9 mouse cellular contexts compared by ENCODE assay signal in the genomic region with DNA sequence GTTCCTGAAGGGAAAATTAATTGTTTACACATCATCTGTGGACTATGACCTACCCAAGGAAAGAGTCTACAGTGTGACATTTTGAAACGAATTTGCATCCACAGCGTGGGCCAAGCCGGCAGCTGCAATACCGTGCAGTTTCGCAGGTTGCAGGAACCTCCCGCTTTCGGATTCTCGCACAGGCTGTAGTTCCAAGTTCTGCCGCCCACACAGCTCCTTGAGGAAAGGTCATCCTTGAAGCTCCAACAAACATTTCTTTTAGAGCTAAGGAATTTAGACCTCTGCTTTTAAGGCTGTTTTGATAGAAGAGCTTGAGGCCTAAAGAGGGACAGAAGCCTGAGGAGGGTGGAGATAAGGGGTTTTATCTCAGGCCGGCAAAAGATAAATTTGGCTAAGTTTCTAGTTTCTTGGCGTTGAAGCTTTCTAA.
DNase-seq lines count a peak whose midpoint lies in the region; ATAC-seq and TF ChIP-seq lines count a peak whose summit lies in the region.
"Had no signal": no experiment of that assay in that cellular context is flagged by ENCODE, and none has a peak within 500 bp of the region (broad histone marks: within the 10 kb centered on the region; RNA-seq: fewer than 3 reads in every experiment).

No protein-coding gene starts in this region.

- no peak overlapping the region for H3K4me2 ChIP-seq in heart, embryonic 11.5 days
- H3K4me2 ChIP-seq in kidney, embryonic 16.5 days (replicated peaks; ENCODE audit: low read depth, low read length), result no peak overlapping the region
- H3K4me2 ChIP-seq in forebrain, embryonic 14.5 days (ENCODE audit: low read length), result no peak overlapping the region
- H3K4me2 ChIP-seq: embryonic facial prominence, embryonic 15.5 days had no signal

- no peak for TF ChIP-seq POLR2A in MEL (IDR thresholded peaks at IDR 0.05; ENCODE audit: control insufficient read depth in 1 of 2, insufficient read depth in 1 of 2, low read depth in 1 of 2, low read length in 2 of 2, poor library complexity in 1 of 2)
- TF ChIP-seq POLR2A in olfactory bulb, adult 2 months (IDR thresholded peaks at IDR 0.05; ENCODE audit: insufficient read depth, low read depth, low read length), result no peak

- TF ChIP-seq EP300 in MEL (IDR thresholded peaks at IDR 0.05; ENCODE audit: low read depth in 1 of 2, low read length in 2 of 2), result peak; percentile 66 to 83

- no peaks in the 10 kb centered on the region for H3K79me2 ChIP-seq in MEL (ENCODE audit: control insufficient read depth, insufficient read depth, low read length, poor library complexity)

- no peaks in the 10 kb centered on the region for H3K9me3 ChIP-seq in heart, embryonic 11.5 days (replicated peaks; ENCODE audit: control insufficient read depth, low read length)
- H3K9me3 ChIP-seq in MEL (replicated peaks; ENCODE audit: insufficient read depth, low read length), result no peaks in the 10 kb centered on the region
- H3K9me3 ChIP-seq in kidney, embryonic 16.5 days (ENCODE audit: low read length), result no peaks in the 10 kb centered on the region
- H3K9me3 ChIP-seq in forebrain, embryonic 14.5 days (replicated peaks; ENCODE audit: control insufficient read depth, low read length), result no peaks in the 10 kb centered on the region
- H3K9me3 ChIP-seq: embryonic facial prominence, embryonic 15.5 days had no signal

- no peak for DNase-seq in heart, adult 9 months (ENCODE audit: low spot score in 2 of 2)
- peak; percentile 55 for DNase-seq in MEL (ENCODE audit: low read depth, low spot score)
- DNase-seq in forebrain, embryonic 14.5 days (ENCODE audit: low spot score), result no peak
- no peak for DNase-seq in gastrocnemius, postnatal 25 days
- DNase-seq in adrenal gland, postnatal 25 days, result no peak

- TF ChIP-seq CTCF in MEL (IDR thresholded peaks at IDR 0.05 in 2 of 3, conservative IDR thresholded peaks at IDR 0.05 in 1 of 3; ENCODE audit: control insufficient read depth in 1 of 3, insufficient read depth in 1 of 3, low read depth in 2 of 3, low read length in 3 of 3, poor library complexity in 1 of 3, severe bottlenecking in 1 of 3), result no peak
- no peak for TF ChIP-seq CTCF in olfactory bulb, adult 2 months (IDR thresholded peaks at IDR 0.05; ENCODE audit: insufficient read depth, low read depth, low read length)

- TF ChIP-seq RAD21 in MEL (IDR thresholded peaks at IDR 0.05; ENCODE audit: low read depth, low read length), result no peak

- no peak overlapping the region for H3K9ac ChIP-seq in heart, embryonic 11.5 days (ENCODE audit: low read depth, low read length)
- 0 out of 2 replicates have a peak overlapping the region, but pooled peaks have one; percentile 28 for H3K9ac ChIP-seq in MEL (ENCODE audit: control insufficient read depth, low read depth, low read length, poor library complexity, severe bottlenecking)
- 0 out of 2 replicates have a peak overlapping the region, but pooled peaks have one; percentile 16 for H3K9ac ChIP-seq in kidney, embryonic 16.5 days (replicated peaks; ENCODE audit: low read length)
- H3K9ac ChIP-seq in forebrain, embryonic 14.5 days (ENCODE audit: low read length), result no peak overlapping the region
- H3K9ac ChIP-seq: embryonic facial prominence, embryonic 15.5 days had no signal

- H3K27ac ChIP-seq in heart, embryonic 11.5 days (ENCODE audit: low read depth, low read length), result 0 out of 2 replicates have a peak overlapping the region, but pooled peaks have one; percentile 10
- H3K27ac ChIP-seq in MEL (ENCODE audit: control insufficient read depth, low read depth, low read length), result no peak overlapping the region
- H3K27ac ChIP-seq in kidney, embryonic 16.5 days (ENCODE audit: low read length), result peak overlapping the region; percentile 63
- 0 out of 2 replicates have a peak overlapping the region, but pooled peaks have one; percentile 28 for H3K27ac ChIP-seq in olfactory bulb, adult 2 months (ENCODE audit: insufficient read depth, low read depth, low read length)
- no peak overlapping the region for H3K27ac ChIP-seq in forebrain, embryonic 14.5 days (ENCODE audit: low read depth, low read length)
- H3K27ac ChIP-seq: embryonic facial prominence, embryonic 15.5 days had no signal

- no peak for ATAC-seq in heart, embryonic 11.5 days (replicated peaks; ENCODE audit: insufficient number of reproducible peaks, low FRiP score, low TSS enrichment)
- ATAC-seq in kidney, embryonic 16.5 days (ENCODE audit: low FRiP score, low TSS enrichment), result peak; percentile 39; the same call in 1 of the 2 replicates
- ATAC-seq in forebrain, embryonic 14.5 days, result no peak

- H3K4me3 ChIP-seq in heart, embryonic 11.5 days (ENCODE audit: low read depth, low read length), result no peak overlapping the region
- no peak overlapping the region for H3K4me3 ChIP-seq in MEL (ENCODE audit: control insufficient read depth in 1 of 2, insufficient read depth in 1 of 2, low read depth in 2 of 2, low read length in 2 of 2)
- H3K4me3 ChIP-seq in kidney, embryonic 16.5 days (ENCODE audit: low read length), result no peak overlapping the region
- H3K4me3 ChIP-seq in olfactory bulb, adult 2 months (ENCODE audit: insufficient read depth, low read depth, low read length), result no peak overlapping the region
- no peak overlapping the region for H3K4me3 ChIP-seq in forebrain, embryonic 14.5 days (ENCODE audit: low read depth, low read length)
- H3K4me3 ChIP-seq: embryonic facial prominence, embryonic 15.5 days had no signal

- H3K4me1 ChIP-seq in heart, embryonic 11.5 days (ENCODE audit: control insufficient read depth, insufficient read depth, low read length), result peaks cover 5% of the 10 kb centered on the region; the same call in 1 of the 2 replicates
- H3K4me1 ChIP-seq in MEL (ENCODE audit: control insufficient read depth in 1 of 2, insufficient read depth in 2 of 2, low read length in 2 of 2), result peaks cover 0 to 13% of the 10 kb centered on the region in 2 experiments; a peak in 3 of 4 replicates
- H3K4me1 ChIP-seq in kidney, embryonic 16.5 days (ENCODE audit: insufficient read depth, low read length), result peaks cover 12% of the 10 kb centered on the region
- H3K4me1 ChIP-seq in olfactory bulb, adult 2 months (ENCODE audit: control insufficient read depth, insufficient read depth, low read length), result peaks cover 3% of the 10 kb centered on the region; the same call in 1 of the 2 replicates
- H3K4me1 ChIP-seq in forebrain, embryonic 14.5 days (ENCODE audit: control insufficient read depth, insufficient read depth, low read length), result no peaks in the 10 kb centered on the region
- H3K4me1 ChIP-seq: embryonic facial prominence, embryonic 15.5 days had no signal

- H3K36me3 ChIP-seq in heart, embryonic 11.5 days (ENCODE audit: control insufficient read depth, insufficient read depth, low read length), result no peaks in the 10 kb centered on the region
- H3K36me3 ChIP-seq in MEL (ENCODE audit: control insufficient read depth in 1 of 2, insufficient read depth in 2 of 2, low read length in 2 of 2), result peaks cover 0 to 7% of the 10 kb centered on the region in 2 experiments; a peak in 2 of 4 replicates
- H3K36me3 ChIP-seq in kidney, embryonic 16.5 days (ENCODE audit: insufficient read depth, low read length), result no peaks in the 10 kb centered on the region
- H3K36me3 ChIP-seq in forebrain, embryonic 14.5 days (ENCODE audit: control insufficient read depth, insufficient read depth, low read length), result no peaks in the 10 kb centered on the region
- H3K36me3 ChIP-seq: embryonic facial prominence, embryonic 15.5 days had no signal

- whole genome bisulfite sequencing in heart, embryonic 11.5 days (ENCODE audit: insufficient replicate concordance), result 40% methylated on average over 11 of the region's 11 CpGs
- 50% methylated on average over 11 of the region's 11 CpGs for WGBS in kidney, embryonic 16.5 days
- WGBS in olfactory bulb, adult 2 months, result 70% methylated on average over 11 of the region's 11 CpGs
- 89% methylated on average over 11 of the region's 11 CpGs for WGBS in forebrain, embryonic 14.5 days

- H3K27me3 ChIP-seq in heart, embryonic 11.5 days (ENCODE audit: control insufficient read depth, insufficient read depth, low read length), result no peaks in the 10 kb centered on the region
- no peaks in the 10 kb centered on the region for H3K27me3 ChIP-seq in MEL (ENCODE audit: control insufficient read depth in 1 of 2, insufficient read depth in 2 of 2, low read length in 2 of 2)
- no peaks in the 10 kb centered on the region for H3K27me3 ChIP-seq in kidney, embryonic 16.5 days (ENCODE audit: insufficient read depth, low read length)
- no peaks in the 10 kb centered on the region for H3K27me3 ChIP-seq in forebrain, embryonic 14.5 days (replicated peaks; ENCODE audit: control insufficient read depth, insufficient read depth, low read length)
- H3K27me3 ChIP-seq: embryonic facial prominence, embryonic 15.5 days had no signal

TF ChIP-seq in MEL, 35 proteins besides CTCF, POLR2A, EP300 and RAD21:
- TF ChIP-seq USF2 (IDR thresholded peaks at IDR 0.05; ENCODE audit: borderline replicate concordance in 1 of 2, insufficient read depth in 1 of 2, low read depth in 1 of 2, low read length in 2 of 2), result no peak
- TF ChIP-seq JUND (IDR thresholded peaks at IDR 0.05; ENCODE audit: low read depth, low read length), result no peak
- TF ChIP-seq RCOR1 (IDR thresholded peaks at IDR 0.05; ENCODE audit: low read depth, low read length), result 0 out of 2 replicates have a peak, but pooled peaks have one; percentile 45
- peak; percentile 76 for TF ChIP-seq TCF12 (IDR thresholded peaks at IDR 0.05; ENCODE audit: low read depth, low read length)
- no peak for TF ChIP-seq TAL1 (IDR thresholded peaks at IDR 0.05; ENCODE audit: low read length)
- peak; percentile 95 for TF ChIP-seq GATA1 (IDR thresholded peaks at IDR 0.05; ENCODE audit: low read depth, low read length)
- TF ChIP-seq UBTF (IDR thresholded peaks at IDR 0.05; ENCODE audit: borderline replicate concordance, insufficient read depth, low read depth, low read length), result no peak
- TF ChIP-seq ETS1 (IDR thresholded peaks at IDR 0.05; ENCODE audit: low read depth, low read length), result peak; percentile 35; the same call in 1 of the 2 replicates
- no peak for TF ChIP-seq ZMIZ1 (IDR thresholded peaks at IDR 0.05; ENCODE audit: low read depth, low read length)
- no peak for TF ChIP-seq GABPA (IDR thresholded peaks at IDR 0.05; ENCODE audit: low read depth, low read length)
- TF ChIP-seq POLR2AphosphoS5 (IDR thresholded peaks at IDR 0.05; ENCODE audit: borderline replicate concordance, low read depth, low read length), result no peak
- TF ChIP-seq MXI1 (IDR thresholded peaks at IDR 0.05; ENCODE audit: low read depth, low read length), result no peak
- no peak for TF ChIP-seq MAZ (IDR thresholded peaks at IDR 0.05; ENCODE audit: low read depth, low read length)
- TF ChIP-seq MEF2A (IDR thresholded peaks at IDR 0.05; ENCODE audit: extremely low read depth, insufficient replicate concordance, low read depth, low read length, poor library complexity, severe bottlenecking), result peak; percentile 48; the same call in 1 of the 2 replicates
- TF ChIP-seq ZC3H11A (IDR thresholded peaks at IDR 0.05; ENCODE audit: low read depth, low read length), result no peak

Comparison
In these comparisons a context has a peak if more than half of its experiments do, and no peak if none do; other contexts are left out.
1. H3K27ac ChIP-seq: peak in heart, embryonic 11.5 days (single experiment), kidney, embryonic 16.5 days (single experiment) and olfactory bulb, adult 2 months (single experiment); none in MEL (single experiment) and forebrain, embryonic 14.5 days (single experiment).
2. H3K9ac ChIP-seq: peak in MEL (single experiment) and kidney, embryonic 16.5 days (single experiment); none in heart, embryonic 11.5 days (single experiment) and forebrain, embryonic 14.5 days (single experiment).